Mouse (Mus musculus) gonadal fat pad, adult 2 months (tissue): Measurements from ENCODE around the gene Shroom4. TPM values are rescaled to one million over a fixed set of nuclear protein-coding genes. Genes with fewer than 3 reads are reported as not detected.

Experiments used
- DNase-seq: peaks from one replicate; pipeline ENCODE4 v3.0.0-alpha.2; 2012; ENCODE audit warnings: low read depth
- polyA plus RNA-seq: library from polyadenylated mRNA; depleted of rRNA; stranded (reverse); fragments of >200 nt; gene quantifications from 2 replicates; pipeline ENCODE4 v1.2.3, GENCODE M21; 2012; rRNA removed

The Shroom4 gene
- polyA plus RNA-seq, 1 experiment: 5.1 TPM

GRCm38 (mm10) chrX:6495456-6495855 lies 95.8 kb downstream of the Shroom4 start:
- DNase-seq: no peak

GRCm38 (mm10) chrX:6496374-6496773 lies 96.7 kb downstream of the Shroom4 start:
- DNase-seq: no peak

GRCm38 (mm10) chrX:6501850-6502249 lies 102.2 kb downstream of the Shroom4 start:
- no peak for DNase-seq

- DNase-seq: no peak
Measured at GRCm38 (mm10) chrX:6517217-6517616, 117.6 kb downstream of the Shroom4 start.

- no peak for DNase-seq
Measured at GRCm38 (mm10) chrX:6518421-6518820, 118.8 kb downstream of the Shroom4 start.

- DNase-seq: no peak
Measured at GRCm38 (mm10) chrX:6522935-6523334, 123.3 kb downstream of the Shroom4 start.

GRCm38 (mm10) chrX:6536636-6537035 lies 137.0 kb downstream of the Shroom4 start:
- no peak for DNase-seq

- no peak for DNase-seq
Measured at GRCm38 (mm10) chrX:6537689-6538088, 138.0 kb downstream of the Shroom4 start.

- no peak for DNase-seq
Measured at GRCm38 (mm10) chrX:6565066-6565465, 165.4 kb downstream of the Shroom4 start.

- no peak for DNase-seq
Measured at GRCm38 (mm10) chrX:6574511-6574910, 174.9 kb downstream of the Shroom4 start.

GRCm38 (mm10) chrX:6577001-6577400 lies 177.3 kb downstream of the Shroom4 start:
- no peak for DNase-seq

GRCm38 (mm10) chrX:6580671-6581070 lies 181.0 kb downstream of the Shroom4 start:
- no peak for DNase-seq

- no peak for DNase-seq
Measured at GRCm38 (mm10) chrX:6581181-6581580, 181.5 kb downstream of the Shroom4 start.

GRCm38 (mm10) chrX:6582646-6583045 lies 183.0 kb downstream of the Shroom4 start:
- no peak for DNase-seq

- no peak for DNase-seq
Measured at GRCm38 (mm10) chrX:6594183-6594582, 194.5 kb downstream of the Shroom4 start.

- DNase-seq: no peak
Measured at GRCm38 (mm10) chrX:6654024-6654423, 254.4 kb downstream of the Shroom4 start.

GRCm38 (mm10) chrX:6658820-6659324 lies 259.2 kb downstream of the Shroom4 start:
- DNase-seq: no peak

Other genes starting within 250 kb of the Shroom4 start
- 2.4 and 3.7 TPM in 2 replicates for gene Nudt10, start 226.8 kb upstream of the Shroom4 start, polyA plus RNA-seq
- gene Bmp15, start 79.1 kb upstream of the Shroom4 start, polyA plus RNA-seq: 0.27 and 0.33 TPM in 2 replicates